Mouse (Mus musculus) stomach, postnatal 0 days (tissue): ENCODE measurements at regions not wholly inside any gene's neighbourhood (a gene's known extent, or its start where the extent isn't known, plus 50 kb on each side); places are given as distances from the start of the nearest gene placed in this dataset.

Experiments used
- CTCF ChIP-seq: IDR thresholded peaks from 2 replicates; pipeline ENCODE4 v1.5.1; 2016; ENCODE audit warnings: antibody characterized with exemption, low read depth, mild to moderate bottlenecking, moderate library complexity
- EP300 ChIP-seq: optimal IDR thresholded peaks from 2 replicates; pipeline ENCODE3; 2016; ENCODE audit warnings: antibody characterized with exemption

DNA sequence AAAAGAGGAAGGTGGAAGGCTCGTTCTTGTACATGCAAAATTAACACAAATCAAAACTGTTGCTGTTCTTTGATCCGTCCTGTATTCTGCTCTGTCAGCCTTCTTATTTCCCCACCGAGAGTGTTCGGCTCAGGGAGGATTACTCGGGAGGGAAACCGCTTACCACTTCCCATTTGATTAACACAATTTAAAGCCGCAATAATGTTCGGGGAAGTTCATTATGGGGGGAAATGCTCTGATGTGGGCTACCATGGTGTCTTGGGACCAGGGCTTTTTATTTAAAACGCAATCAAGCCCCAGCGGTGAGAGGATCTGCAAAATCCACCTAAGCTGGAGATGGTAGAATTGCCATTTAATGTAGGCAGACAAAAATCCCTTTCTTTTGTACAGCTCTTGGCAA, 257.4 kb downstream of the Cbln1 start:
- TF ChIP-seq CTCF (no peak), EP300 (no peak)
